8 mouse cellular contexts compared by ENCODE assay signal in the genomic region with DNA sequence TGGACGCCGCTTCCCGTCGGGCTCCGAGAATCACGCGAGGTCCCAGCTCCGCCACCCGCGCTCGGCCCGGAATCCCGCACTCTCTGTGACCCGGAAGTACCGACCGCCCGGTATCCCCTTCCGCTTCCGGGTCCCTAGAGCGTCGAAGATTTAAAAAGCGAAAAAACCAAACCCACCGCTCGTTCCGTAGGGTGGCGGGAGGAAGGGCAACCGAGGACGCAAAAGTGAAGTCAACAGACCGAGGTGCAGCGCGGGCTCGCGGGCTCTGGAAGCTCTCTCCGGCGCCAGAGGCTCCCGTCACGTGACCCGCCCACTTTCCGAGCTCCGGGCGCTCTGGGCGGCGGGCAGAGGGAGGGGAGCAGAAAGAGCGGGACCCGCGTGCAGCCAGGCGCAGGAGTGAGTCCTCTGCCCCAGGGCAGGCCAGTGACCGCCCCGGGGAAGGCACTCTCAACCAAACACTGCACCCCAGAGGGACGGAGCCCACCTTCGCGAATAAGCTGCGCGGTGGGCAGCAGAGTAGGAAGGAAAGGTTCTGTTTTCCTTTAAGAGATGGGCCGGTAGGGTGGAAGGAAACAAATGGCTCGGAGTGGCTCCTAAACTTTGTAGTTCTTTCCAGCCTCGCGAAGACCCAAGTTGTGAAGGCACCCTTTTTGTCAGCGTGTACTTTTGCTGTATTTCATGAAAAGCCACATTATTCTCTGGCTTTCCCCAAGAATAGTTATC. TPM values are rescaled to one million over a fixed set of nuclear protein-coding genes. Genes with fewer than 3 reads are reported as not detected.
DNase-seq lines count a peak whose midpoint lies in the region; ATAC-seq and TF ChIP-seq lines count a peak whose summit lies in the region.

A gene (minus strand): TSS at position 261 of the 723 bp plus-strand sequence.

- CTCF ChIA-PET in Patski (lab: Charles Lee): interaction anchor here (0.6 kb wide), 1 partner anchor 47 kb away, joined by 3 read pairs; no protein-coding TSS in a partner anchor

- POLR2A ChIA-PET in Patski (lab: Charles Lee): interaction anchor here (1.3 kb wide), 1 partner anchor 10 kb away, joined by 7 read pairs; no protein-coding TSS in a partner anchor

- peak within 1 kb of the TSS; percentile 95 for H3K27ac ChIP-seq in hindbrain, embryonic 15.5 days (replicated peaks)

- peaks cover 28% of the 10 kb centered on the region for H3K4me1 ChIP-seq in hindbrain, embryonic 15.5 days (replicated peaks)

- in situ Hi-C loops in Patski (cut with MboI; ENCODE audit: low pct_unique_long_range_greater_than_20kb): no loop called here

- peak within 1 kb of the TSS; percentile 71 for H3K4me2 ChIP-seq in hindbrain, embryonic 15.5 days

- H3K9me3 ChIP-seq in hindbrain, embryonic 15.5 days: no peaks in the 10 kb centered on the region

- H3K27me3 ChIP-seq in Patski: no peaks in the 10 kb centered on the region
- no peaks in the 10 kb centered on the region for H3K27me3 ChIP-seq in hindbrain, embryonic 15.5 days

- WGBS in hindbrain, embryonic 15.5 days: under 1% methylated on average over 59 of the region's 59 CpGs

- DNase-seq in Patski (ENCODE audit: low read depth, low spot score): peak; percentile 46
- DNase-seq in cerebellum, postnatal 14 days: peak; percentile 86 to 88
- peak; percentile 62 to 70 for DNase-seq in frontal cortex, postnatal 25 days (ENCODE audit: low spot score in 2 of 2)
- peak; percentile 65 for DNase-seq in left cerebral cortex, adult 11 months (ENCODE audit: low spot score)
- DNase-seq in lung, postnatal 4 days: peak; percentile 87 to 88
- DNase-seq in retina, postnatal 7 days (ENCODE audit: low read depth, low spot score): peak; percentile 75
- DNase-seq in urinary bladder, adult 2 months (ENCODE audit: low spot score): peak; percentile 84

- peak within 1 kb of the TSS; percentile 92 for H3K9ac ChIP-seq in hindbrain, embryonic 15.5 days

- ATAC-seq in Patski: peak; percentile 91
- ATAC-seq in hindbrain, embryonic 15.5 days (ENCODE audit: low FRiP score, low read depth): peak; percentile 97

- H3K4me3 ChIP-seq in hindbrain, embryonic 15.5 days: peak within 1 kb of the TSS; percentile 83

- TF ChIP-seq CTCF in Patski (IDR thresholded peaks at IDR 0.05): no peak

- peaks cover 30% of the 10 kb centered on the region for H3K36me3 ChIP-seq in hindbrain, embryonic 15.5 days

RNA-seq across cellular contexts. Expression of the gene that starts here (rescaled TPM):
- 65.7 TPM for polyA plus RNA-seq in Patski (2021)
- 36.0 and 45.1 TPM in 2 replicates for polyA plus RNA-seq in hindbrain, embryonic 15.5 days (2015; fragmentation: Nextera tagmentation; extraction: Ambion mirVana)
- polyA plus RNA-seq in urinary bladder, adult 2 months (2012; rRNA removed): 20.3 and 26.8 TPM in 2 replicates

Comparison
In these comparisons a context has a peak if more than half of its experiments do, and no peak if none do; other contexts are left out.
1. Peak in every context shown above with its lines: DNase-seq, ATAC-seq, H3K4me3 ChIP-seq and H3K27ac ChIP-seq.